9 mouse cellular contexts compared by ENCODE assay signal in the genomic region with DNA sequence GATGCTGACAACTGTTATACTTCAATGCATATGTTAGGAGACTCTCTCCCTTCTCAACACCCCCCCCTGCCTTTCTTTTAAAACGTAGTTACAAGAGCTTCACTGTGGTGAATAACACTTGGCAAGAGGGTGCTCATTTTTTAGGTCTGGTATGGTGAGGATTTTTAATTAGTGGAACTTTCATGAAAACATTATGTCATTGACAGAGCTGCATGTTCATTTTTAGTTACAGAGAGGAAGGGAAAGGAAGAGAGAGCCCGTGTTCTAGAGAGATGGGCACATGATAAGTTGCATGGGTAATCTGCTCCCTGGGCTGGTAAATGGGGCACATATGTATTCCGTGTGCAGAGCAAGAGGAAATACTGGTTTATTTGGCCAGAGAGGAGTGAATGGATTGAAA. TPM values are rescaled to one million over a fixed set of nuclear protein-coding genes. Genes with fewer than 3 reads are reported as not detected.
DNase-seq lines count a peak whose midpoint lies in the region; ATAC-seq and TF ChIP-seq lines count a peak whose summit lies in the region.
"Had no signal": no experiment of that assay in that cellular context is flagged by ENCODE, and none has a peak within 500 bp of the region (broad histone marks: within the 10 kb centered on the region; RNA-seq: fewer than 3 reads in every experiment).

No protein-coding gene starts in this region.

- no peaks in the 10 kb centered on the region for H3K9me3 ChIP-seq in forebrain, embryonic 11.5 days (ENCODE audit: control insufficient read depth, low read length)
- H3K9me3 ChIP-seq in forebrain, embryonic 10.5 days = no peaks in the 10 kb centered on the region
- H3K9me3 ChIP-seq in stomach, embryonic 14.5 days (ENCODE audit: control insufficient read depth, low read depth, low read length) = no peaks in the 10 kb centered on the region
- no peaks in the 10 kb centered on the region for H3K9me3 ChIP-seq in stomach, postnatal 0 days (ENCODE audit: control insufficient read depth, low read length)
- no peaks in the 10 kb centered on the region for H3K9me3 ChIP-seq in midbrain, embryonic 10.5 days (replicated peaks)

- 23% methylated on average over 3 of the region's 3 CpGs for WGBS in forebrain, embryonic 11.5 days
- 28% methylated on average over 3 of the region's 3 CpGs for WGBS in forebrain, embryonic 10.5 days
- WGBS in stomach, embryonic 14.5 days = 19% methylated on average over 3 of the region's 3 CpGs
- 27% methylated on average over 3 of the region's 3 CpGs for WGBS in stomach, postnatal 0 days
- WGBS in midbrain, embryonic 10.5 days = 29% methylated on average over 3 of the region's 3 CpGs

- H3K27ac ChIP-seq in forebrain, embryonic 11.5 days (ENCODE audit: low read depth, low read length) = no peak overlapping the region
- no peak overlapping the region for H3K27ac ChIP-seq in forebrain, embryonic 10.5 days
- H3K27ac ChIP-seq in stomach, embryonic 14.5 days (ENCODE audit: low read length) = no peak overlapping the region
- no peak overlapping the region for H3K27ac ChIP-seq in stomach, postnatal 0 days (replicated peaks)
- H3K27ac ChIP-seq in midbrain, embryonic 10.5 days (replicated peaks) = no peak overlapping the region

- no peaks in the 10 kb centered on the region for H3K36me3 ChIP-seq in forebrain, embryonic 11.5 days (ENCODE audit: control insufficient read depth, insufficient read depth, low read length)
- H3K36me3 ChIP-seq in forebrain, embryonic 10.5 days (replicated peaks) = no peaks in the 10 kb centered on the region
- H3K36me3 ChIP-seq in stomach, embryonic 14.5 days (ENCODE audit: control insufficient read depth, insufficient read depth, low read length) = no peaks in the 10 kb centered on the region
- H3K36me3 ChIP-seq in stomach, postnatal 0 days (ENCODE audit: control insufficient read depth, insufficient read depth, low read length) = no peaks in the 10 kb centered on the region
- no peaks in the 10 kb centered on the region for H3K36me3 ChIP-seq in midbrain, embryonic 10.5 days

- DNase-seq in forebrain, embryonic 11.5 days (ENCODE audit: low spot score) = no peak
- DNase-seq in forebrain, embryonic 10.5 days (ENCODE audit: extremely low spot score, low spot score) = no peak
- no peak for DNase-seq in stomach, postnatal 0 days (ENCODE audit: low spot score)
- DNase-seq in midbrain, embryonic 10.5 days (ENCODE audit: low spot score) = peak; percentile 12
- no peak for DNase-seq in spleen, adult 18-20 months
- no peak for DNase-seq in urinary bladder, adult 18-20 months (ENCODE audit: low spot score in 2 of 2)
- no peak for DNase-seq in adrenal gland, postnatal 4 days (ENCODE audit: low spot score in 2 of 2)

- no peak for TF ChIP-seq EP300 in stomach, postnatal 0 days (optimal IDR thresholded peaks at IDR 0.05)

- no peaks in the 10 kb centered on the region for H3K27me3 ChIP-seq in forebrain, embryonic 11.5 days (ENCODE audit: control insufficient read depth, insufficient read depth, low read length)
- no peaks in the 10 kb centered on the region for H3K27me3 ChIP-seq in forebrain, embryonic 10.5 days (ENCODE audit: poor library complexity, severe bottlenecking)
- no peaks in the 10 kb centered on the region for H3K27me3 ChIP-seq in stomach, embryonic 14.5 days (ENCODE audit: control insufficient read depth, insufficient read depth, low read length)
- no peaks in the 10 kb centered on the region for H3K27me3 ChIP-seq in stomach, postnatal 0 days (ENCODE audit: control insufficient read depth, insufficient read depth, low read length)
- no peaks in the 10 kb centered on the region for H3K27me3 ChIP-seq in midbrain, embryonic 10.5 days (ENCODE audit: low read depth, poor library complexity, severe bottlenecking)

- no peak for TF ChIP-seq CTCF in stomach, postnatal 0 days (IDR thresholded peaks at IDR 0.05; ENCODE audit: low read depth)

- no peak overlapping the region for H3K9ac ChIP-seq in forebrain, embryonic 11.5 days (ENCODE audit: low read length)
- no peak overlapping the region for H3K9ac ChIP-seq in stomach, embryonic 14.5 days (replicated peaks; ENCODE audit: low read depth, low read length)
- no peak overlapping the region for H3K9ac ChIP-seq in stomach, postnatal 0 days (ENCODE audit: low read length)

- H3K4me3 ChIP-seq in forebrain, embryonic 11.5 days (ENCODE audit: low read depth, low read length) = no peak overlapping the region
- no peak overlapping the region for H3K4me3 ChIP-seq in forebrain, embryonic 10.5 days
- no peak overlapping the region for H3K4me3 ChIP-seq in stomach, embryonic 14.5 days (ENCODE audit: low read depth, low read length)
- H3K4me3 ChIP-seq in stomach, postnatal 0 days (ENCODE audit: low read depth, low read length) = no peak overlapping the region
- H3K4me3 ChIP-seq in midbrain, embryonic 10.5 days = no peak overlapping the region

- no peaks in the 10 kb centered on the region for H3K4me1 ChIP-seq in forebrain, embryonic 11.5 days (replicated peaks; ENCODE audit: control insufficient read depth, insufficient read depth, low read length)
- peaks cover 7% of the 10 kb centered on the region for H3K4me1 ChIP-seq in forebrain, embryonic 10.5 days
- no peaks in the 10 kb centered on the region; the same call in 1 of the 2 replicates for H3K4me1 ChIP-seq in stomach, embryonic 14.5 days (ENCODE audit: control insufficient read depth, insufficient read depth, low read length)
- no peaks in the 10 kb centered on the region for H3K4me1 ChIP-seq in stomach, postnatal 0 days (replicated peaks; ENCODE audit: control insufficient read depth, insufficient read depth)
- H3K4me1 ChIP-seq in midbrain, embryonic 10.5 days = peaks cover 8% of the 10 kb centered on the region

- peak overlapping the region; percentile 15; the same call in 1 of the 2 replicates for H3K4me2 ChIP-seq in forebrain, embryonic 11.5 days (ENCODE audit: low read depth, low read length, severe bottlenecking)
- 0 out of 2 replicates have a peak overlapping the region, but pooled peaks have one; percentile 55 for H3K4me2 ChIP-seq in stomach, embryonic 14.5 days (replicated peaks; ENCODE audit: low read depth, low read length)
- H3K4me2 ChIP-seq in stomach, postnatal 0 days (replicated peaks; ENCODE audit: low read depth) = no peak overlapping the region

- no peak for ATAC-seq in forebrain, embryonic 11.5 days (replicated peaks; ENCODE audit: low FRiP score)
- no peak for ATAC-seq in stomach, embryonic 14.5 days (ENCODE audit: insufficient number of reproducible peaks, insufficient read depth, low FRiP score, low read depth)
- no peak for ATAC-seq in stomach, postnatal 0 days (ENCODE audit: low FRiP score, low TSS enrichment)

RNA-seq across cellular contexts. Expression of a gene that starts 1.5 kb away (rescaled TPM):
- 4.7 and 5.2 TPM in 2 replicates for polyA plus RNA-seq in forebrain, embryonic 11.5 days (2014; fragmentation: Nextera tagmentation; extraction: Ambion mirVana)
- 1.6 and 2.2 TPM in 2 replicates for polyA plus RNA-seq in forebrain, embryonic 10.5 days (2016; fragmentation: Nextera tagmentation; extraction: Ambion mirVana)
- polyA plus RNA-seq in stomach, embryonic 14.5 days (2014; fragmentation: Nextera tagmentation; extraction: Ambion mirVana) = 2.4 and 3.9 TPM in 2 replicates
- polyA plus RNA-seq in stomach, postnatal 0 days (2015; fragmentation: Nextera tagmentation; extraction: Ambion mirVana) = 0.27 and 0.42 TPM in 2 replicates
- 1.9 and 3.9 TPM in 2 replicates for polyA plus RNA-seq in midbrain, embryonic 10.5 days (2016; fragmentation: Nextera tagmentation; extraction: Ambion mirVana)
- total RNA-seq in adrenal gland, postnatal 4 days (2021) = 1 to 10 TPM; 1.2 to 1.7 TPM
- polyA plus RNA-seq: liver, embryonic 16.5 days had no signal
